Mouse (Mus musculus) adrenal gland, adult 8-10 months (tissue): ENCODE data around the gene Zfp870. TPM values are rescaled to one million over a fixed set of nuclear protein-coding genes. Genes with fewer than 3 reads are reported as not detected.

ENCODE experiments used
- DNase-seq: peaks from one replicate; pipeline ENCODE4 v3.0.0; 2022
- total RNA-seq, 4 experiments: library from RNA; stranded (reverse); gene quantifications; 2 replicates each; pipeline ENCODE4 v1.2.4; 2022

The Zfp870 gene
- total RNA-seq = 10 to 100 TPM in 3 of 4 experiments, 1 to 10 TPM in 1; 8.8 to 21.1 (median 12.5) TPM

DNA sequence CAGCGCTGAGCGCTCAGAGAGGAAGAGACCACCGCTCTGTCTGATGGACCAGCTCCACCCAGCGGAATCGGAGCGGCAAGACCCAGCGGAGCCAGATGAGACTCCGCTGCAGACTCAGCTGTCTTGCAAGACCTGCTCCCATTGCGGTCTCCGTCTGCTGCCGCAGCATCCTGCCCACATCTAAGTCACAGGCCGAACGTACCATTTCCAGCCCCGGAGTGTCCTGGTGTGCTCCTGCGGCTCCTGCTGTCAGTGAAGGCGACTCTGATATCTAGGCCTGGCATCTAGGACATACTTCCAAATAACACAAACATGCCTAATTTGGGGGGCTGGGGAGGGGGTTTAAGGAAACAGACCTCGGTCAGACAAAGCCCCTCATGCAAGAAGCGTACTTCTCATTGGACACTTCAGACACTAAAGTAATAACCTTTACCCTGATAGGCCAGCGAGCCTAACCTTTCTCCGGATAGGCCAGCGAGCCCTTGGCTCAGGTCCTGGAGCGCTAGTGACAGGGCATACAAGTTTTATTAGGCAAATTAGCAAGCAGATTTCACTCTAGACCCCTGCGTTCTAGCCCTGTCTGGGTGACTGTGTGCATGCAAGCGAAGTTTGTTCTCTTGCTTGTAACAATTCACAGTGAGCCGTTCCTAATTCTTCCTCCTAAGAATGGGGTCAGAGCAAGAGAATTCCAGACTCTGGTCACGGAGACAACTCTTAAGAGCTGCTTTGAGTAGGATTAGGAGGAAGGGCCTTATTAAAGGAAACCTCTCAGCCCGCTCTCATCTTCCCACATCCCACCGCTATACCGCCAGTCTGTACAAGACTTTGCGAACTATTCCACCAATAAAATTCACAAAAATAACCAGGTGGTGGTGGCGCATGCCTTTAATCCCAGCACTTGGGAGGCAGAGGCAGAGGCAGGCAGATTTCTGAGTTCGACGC, at the start of gene Zfp870:
Gene Zfp870 (minus strand): TSS at position 404 of the 942 bp plus-strand sequence.
- DNase-seq = peak; percentile 85

DNA sequence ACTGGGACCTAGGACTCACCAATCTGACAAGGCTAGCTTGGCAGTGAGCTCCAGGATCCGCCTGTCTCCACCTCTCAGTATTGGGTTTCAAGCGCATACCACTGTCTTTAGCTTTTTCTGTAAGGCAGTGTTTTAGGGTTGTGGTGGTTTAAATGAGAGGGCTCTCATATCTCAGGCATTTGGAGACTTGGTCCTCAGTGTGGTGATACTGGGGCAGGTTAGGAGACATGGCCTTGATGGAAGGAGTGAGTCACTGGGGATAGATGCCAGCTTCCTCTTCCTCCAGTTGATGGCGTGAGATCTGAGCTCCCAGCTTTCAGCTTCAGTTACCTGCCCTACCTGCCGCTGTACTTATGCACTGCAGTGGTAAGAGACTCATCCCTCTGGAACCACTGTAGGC, 48.4 kb upstream of the Zfp870 start:
- DNase-seq = no peak

DNA sequence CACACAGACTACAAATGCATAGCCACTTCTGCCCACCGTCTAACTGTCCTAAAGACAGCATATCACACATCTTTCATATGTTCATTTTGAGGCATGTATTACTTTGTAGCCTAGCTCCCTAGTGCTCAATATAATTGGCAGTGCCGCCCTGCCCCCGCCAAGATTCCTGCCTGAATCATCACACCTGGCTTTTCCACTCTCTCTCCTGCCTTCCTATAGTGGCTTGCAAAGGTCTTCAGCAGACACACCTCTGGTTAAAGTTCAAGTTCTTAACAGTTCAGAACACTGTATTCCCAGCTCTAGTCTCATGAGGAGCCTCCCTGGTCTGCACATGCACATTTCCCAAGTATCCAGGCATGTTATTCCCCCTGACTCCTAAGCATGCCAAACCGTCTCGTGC, 36.4 kb upstream of the Zfp870 start:
- no peak for DNase-seq

DNA sequence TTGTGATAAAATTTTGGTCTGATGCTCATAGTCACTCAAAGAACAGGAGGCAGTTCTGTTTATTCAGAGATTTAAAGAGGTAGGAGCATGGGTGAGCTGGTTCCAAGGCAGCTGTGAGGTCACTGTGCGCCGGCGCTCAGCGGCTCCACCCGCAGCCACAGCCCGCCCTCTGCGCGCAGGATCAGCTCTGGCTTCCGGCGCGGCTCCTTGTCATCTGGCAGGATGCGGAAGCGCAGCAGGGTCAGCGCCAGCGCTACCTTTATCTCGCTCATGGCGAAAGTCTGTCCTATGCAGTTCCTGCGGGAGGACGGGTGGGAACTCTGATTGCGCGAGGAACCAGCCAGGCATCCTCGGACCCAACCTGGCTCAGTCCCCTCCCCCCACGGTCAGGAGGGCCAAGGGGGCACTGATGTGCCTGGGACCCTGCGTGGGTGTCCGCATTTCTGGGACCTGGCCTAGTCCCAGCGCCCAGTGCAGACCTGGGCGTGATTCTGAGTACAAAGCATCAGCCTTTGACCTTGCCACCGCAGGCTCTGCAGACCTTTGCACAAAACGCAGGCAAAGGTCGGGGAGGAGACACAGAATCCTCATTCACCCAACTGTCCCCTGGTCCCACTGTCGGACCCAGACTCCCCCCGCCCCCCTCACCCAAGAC, 33.3 kb upstream of the Zfp870 start:
- peak; percentile 73 for DNase-seq

DNA sequence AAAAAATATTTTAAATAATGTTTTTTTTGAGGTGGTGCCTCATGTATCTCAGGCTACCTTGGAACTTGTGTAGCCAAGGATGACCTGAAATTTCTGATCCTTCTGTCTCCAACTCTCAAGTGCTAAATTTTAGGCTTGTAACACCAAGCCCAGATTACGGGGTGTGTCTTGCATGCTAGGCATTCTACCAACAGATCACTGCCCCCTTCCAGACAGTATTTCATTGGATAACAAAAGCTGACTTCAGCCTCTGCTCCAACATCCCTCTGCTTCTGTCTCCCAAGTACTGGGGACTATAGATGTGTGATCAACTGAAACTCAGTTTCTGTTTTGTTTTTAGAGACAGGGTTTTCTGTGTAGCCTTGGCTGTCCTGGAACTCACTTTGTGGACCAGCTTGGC, 32.2 kb upstream of the Zfp870 start:
- no peak for DNase-seq

DNA sequence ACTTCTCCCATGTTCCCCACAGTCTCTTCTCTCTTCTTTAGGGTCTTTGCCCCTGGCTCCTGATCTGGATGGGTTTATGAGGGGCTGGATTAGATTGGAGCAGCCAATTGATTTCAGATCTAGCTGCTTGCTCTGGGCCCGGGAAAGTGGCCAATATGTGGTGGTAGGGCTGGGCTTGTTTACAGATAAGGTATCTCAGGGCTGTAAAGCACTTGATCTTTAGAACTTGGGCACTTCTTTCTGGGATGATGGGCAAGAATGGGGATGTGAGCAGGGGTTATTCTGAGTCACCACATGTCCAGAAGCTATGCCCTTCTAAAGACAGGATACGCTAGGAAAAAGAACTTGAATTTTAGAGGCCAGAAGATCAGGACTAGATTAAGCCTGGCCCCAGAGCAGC, 27.7 kb upstream of the Zfp870 start:
- no peak for DNase-seq

DNA sequence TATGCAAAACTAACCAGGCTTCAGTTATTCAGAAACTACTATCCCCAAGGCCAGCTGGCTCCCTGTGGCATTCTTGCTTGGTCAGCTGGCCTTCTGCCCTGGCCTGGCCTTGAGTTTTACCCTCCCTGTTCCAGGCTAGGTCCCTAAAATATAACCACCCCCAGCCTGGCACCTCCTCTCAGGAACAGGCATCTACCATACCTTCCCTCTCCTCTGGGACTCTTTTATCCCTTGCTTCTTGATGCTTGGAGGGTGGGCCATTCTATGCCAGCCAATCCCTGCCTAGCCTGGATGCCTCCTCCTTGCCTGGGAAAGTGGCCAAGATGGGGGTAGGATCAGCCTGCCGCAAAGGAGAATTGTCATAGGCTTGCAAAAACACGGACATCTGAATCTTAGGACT, 25.7 kb upstream of the Zfp870 start, which contains the start of gene Cyp4f14:
Gene Cyp4f14 (minus strand): TSS at position 212 of the 400 bp plus-strand sequence.
- peak; percentile 76 for DNase-seq

DNA sequence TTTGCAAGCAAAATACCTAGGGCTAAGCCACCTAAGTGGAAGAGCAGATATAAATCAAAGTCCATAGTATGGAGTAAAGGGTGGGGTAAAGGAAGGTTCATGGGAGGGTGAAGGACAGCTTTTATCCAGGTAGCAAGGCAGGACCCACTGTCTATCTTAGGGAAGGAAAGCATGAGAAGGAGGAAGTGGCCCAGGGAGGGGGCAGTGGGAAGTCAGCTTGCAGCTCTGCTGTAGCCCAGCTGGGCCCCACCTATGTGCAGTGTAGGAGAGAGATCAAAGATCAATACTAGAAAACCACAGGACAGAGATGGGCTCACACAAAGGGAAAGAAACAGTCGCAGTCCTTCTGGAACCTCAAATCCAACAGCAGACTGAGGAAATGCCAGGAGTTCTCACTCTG, 24.6 kb upstream of the Zfp870 start:
- no peak for DNase-seq

DNA sequence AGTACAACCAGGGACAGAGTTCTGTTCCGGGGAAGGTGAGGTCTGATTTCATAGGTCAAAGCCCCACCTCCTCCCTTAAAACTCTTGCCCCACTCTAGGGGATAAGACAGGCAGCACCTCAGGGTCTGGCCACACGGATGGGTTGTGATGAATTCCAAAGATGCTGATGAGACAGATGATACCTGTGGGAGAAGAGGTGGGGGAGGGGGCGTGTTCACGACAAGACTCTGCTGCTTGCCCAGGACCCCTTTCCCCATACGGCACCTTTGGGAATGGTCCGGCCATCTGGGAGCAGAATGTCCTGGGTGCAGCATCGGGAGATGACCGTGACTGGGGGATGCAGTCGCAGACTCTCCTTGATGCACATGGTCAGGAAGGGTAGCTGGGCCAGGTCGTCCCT, 14.7 kb upstream of the Zfp870 start:
- no peak for DNase-seq

DNA sequence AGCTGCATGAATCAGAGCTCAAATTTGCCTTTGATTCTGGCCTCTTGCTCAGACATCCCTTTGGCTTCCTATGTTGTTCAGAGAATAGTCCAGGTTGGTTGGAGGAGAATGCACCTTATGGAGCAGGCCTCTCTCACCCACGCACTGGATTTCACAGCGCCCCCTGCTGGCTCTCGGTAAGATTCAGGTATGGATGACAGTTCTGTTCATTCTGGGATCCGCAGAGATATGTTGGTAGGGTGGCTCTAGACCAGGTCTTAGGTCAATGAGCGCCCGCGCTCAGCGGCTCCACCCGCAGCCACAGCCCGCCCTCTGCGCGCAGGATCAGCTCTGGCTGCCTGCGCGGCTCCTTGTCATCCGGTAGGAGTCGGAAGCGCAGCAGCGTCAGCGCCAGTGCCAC, 13.8 kb upstream of the Zfp870 start:
- no peak for DNase-seq

DNA sequence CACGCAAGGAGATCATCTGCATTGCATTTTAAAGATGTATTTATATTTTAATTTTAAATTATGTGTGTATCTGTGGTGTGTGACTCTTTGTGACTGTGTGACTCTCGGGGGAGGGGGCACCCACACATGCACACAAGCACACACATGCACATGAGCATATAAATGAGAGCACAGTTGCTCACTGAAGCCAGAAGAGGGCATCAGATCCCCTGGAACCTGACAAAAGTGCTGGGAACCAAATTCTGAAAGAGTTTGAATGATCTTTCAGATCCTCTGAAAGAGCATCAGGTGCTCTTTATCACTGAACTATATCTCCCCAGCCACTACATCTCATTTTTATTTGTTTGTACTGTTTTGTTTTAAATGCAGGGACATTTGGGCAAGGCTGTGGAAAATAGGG, 13.0 kb upstream of the Zfp870 start:
- no peak for DNase-seq

DNA sequence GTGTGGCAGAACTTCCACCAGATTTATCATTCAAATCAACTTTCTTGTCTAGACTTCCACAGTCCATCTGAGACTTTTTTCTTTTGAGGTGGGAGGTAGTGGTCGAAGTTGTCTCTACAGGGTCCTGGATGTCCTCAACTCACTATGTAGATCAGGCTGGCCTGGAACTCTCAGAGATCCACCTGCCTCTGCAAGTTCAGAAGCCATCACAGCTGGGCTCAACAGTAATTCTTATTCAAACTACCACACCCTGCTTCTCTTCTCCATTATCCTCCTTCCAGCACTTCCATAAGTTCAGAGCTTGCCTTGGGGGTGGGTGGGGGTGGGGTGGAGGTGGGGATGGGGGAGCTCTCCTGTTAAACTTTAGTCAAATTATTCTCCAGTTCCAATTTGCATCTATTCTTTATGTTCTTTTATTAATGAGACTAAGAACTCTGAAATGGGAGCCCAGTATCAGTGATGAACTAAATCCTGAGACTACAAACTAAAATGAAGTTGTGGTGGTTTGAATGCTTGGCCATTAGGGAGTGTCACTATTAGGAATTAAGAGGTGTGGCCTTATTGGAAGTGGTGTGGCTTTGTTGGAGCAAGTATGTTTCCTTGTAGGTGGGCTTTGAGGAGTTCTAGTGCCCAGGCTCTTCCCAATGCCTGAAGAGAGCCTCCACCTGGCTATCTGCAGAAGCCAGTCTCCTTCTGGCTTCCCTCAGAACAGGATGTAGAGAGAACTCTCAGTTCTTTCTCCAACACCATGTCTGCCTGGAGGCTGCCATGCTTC, 10.5 kb upstream of the Zfp870 start:
- DNase-seq = no peak

DNA sequence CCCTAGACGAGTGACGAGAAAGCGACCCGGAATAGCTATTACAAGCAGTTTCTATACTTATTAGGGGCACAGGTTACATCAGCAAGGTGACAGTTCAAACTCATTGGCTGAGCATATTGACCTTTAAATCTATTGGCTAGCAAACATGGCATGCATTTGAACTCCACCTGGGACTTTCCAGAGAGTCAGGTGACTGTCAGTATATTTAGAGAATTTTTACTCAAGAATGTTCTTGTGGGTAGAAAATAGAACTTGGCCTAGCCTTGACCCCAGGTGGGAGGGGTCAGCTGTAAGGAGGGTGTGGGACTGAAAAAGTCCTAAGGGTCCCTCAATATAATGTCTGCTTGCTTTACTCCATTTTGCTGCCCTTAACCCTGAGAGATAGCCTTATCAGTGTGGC, 4.0 kb upstream of the Zfp870 start:
- no peak for DNase-seq

DNA sequence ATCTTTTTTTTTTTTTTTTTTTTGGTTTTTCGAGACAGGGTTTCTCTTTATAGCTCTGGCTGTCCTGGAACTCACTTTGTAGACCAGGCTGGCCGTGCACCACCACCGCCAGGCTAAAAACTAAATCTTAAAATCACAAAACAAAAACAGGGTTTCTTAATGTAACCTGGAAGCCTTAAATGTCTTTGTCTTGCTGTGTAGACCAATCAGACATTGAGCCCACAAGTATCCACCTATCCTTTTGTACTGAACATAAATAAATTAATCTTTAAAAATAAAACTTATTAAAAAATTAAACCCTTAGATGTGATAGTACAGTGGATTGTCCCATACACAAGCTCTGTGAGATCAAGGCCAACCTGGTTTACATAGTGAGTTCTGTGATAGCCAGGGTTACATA, 2.5 kb upstream of the Zfp870 start:
- no peak for DNase-seq

DNA sequence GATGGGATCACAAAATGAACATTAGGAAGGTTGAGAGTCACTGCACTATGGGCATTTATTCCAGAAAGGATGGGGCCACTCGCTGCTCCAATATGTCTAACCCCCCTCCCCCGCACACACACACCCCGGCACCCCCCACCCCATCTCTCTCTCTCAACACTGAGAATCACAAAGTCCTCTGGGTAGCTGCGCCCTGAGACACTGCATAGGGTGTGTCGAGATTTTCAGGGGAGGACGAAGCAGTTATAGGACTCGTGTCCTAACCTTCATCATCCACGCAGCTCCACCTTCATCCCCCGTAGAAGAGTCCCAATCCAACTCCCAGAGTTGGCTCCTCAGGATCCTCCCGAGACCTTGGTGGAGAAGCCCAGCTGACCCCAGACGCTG, 597 bp downstream of the Zfp870 start:
- DNase-seq = no peak

DNA sequence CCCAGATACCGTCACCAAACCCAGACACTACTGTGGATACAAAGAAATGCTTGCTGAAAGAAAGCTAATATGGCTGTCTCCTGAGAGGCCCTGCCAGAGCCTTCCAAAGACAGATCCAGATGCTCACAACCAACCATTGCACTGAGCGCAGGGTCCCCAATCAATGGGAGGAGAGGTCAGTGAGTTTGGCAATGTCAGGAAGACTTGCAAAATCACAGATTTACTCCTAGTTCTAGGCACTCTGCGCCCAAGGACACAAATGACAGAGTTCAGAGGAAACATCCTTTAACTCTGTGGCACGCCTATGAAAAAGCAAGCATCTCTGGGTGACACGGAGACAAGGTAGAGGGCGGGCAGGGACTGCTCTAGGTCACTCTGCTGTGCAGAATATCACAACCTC, 1.8 kb downstream of the Zfp870 start:
- DNase-seq = no peak

DNA sequence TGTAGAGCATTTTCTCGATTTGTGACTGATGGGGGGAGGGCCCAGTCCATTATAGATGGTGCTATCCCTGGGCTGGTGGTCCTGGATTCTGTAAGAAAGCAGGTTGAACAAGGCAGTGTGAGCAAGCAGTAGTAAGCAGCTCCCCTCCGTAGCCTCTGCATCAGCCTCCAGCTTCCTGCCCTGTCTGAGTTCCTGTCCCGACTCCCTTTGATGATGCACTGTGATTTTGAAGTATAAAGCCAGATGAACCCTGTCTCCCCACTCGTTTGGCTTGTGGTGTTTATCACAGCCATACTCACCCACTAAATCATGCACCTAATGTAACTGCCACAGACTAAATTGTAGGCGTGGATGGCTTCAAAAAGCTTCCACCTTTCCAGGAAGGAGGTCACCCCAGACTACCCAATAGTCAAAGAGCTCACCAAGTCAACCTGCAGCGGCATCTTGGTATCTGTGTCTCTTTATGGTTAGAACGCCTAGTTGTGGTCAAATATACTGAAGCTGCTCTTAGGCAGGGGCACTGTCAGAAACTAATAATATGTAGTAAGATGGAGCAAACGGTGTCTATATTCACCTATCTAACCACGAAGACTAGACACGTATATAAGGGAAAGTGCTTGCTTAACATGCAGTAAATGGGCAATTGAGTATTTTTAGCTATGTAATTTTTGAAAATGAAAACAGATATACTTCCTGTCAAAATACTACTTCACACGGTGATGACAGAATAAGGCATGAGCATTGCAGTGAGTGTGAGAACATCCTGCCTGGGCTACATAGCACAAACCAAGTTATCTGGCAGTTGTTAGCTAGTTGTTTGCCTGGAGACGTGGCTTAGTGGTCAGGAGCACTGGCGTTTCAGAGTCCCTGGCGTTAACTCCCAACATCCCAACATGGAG, 10.9 kb downstream of the Zfp870 start:
- no peak for DNase-seq

DNA sequence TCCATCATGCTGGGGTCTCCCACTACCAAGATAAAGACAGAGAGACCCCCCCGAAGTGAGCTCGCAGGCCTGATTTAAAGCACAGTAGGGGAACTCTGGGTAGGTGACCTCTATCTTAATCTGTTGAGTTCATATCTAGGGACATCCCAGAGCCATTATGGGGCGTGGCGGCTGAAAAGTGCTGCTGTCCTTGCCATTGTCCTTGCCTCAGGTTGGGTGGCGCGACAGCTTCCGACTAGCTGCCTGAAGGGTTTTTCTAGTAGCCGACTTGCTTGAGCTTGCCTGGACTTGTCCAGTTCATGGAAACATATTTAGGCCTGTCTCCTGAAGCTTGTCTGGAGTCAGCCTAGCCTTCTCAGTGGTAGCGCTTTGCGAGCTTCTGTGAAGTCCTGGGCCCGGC, 12.7 kb downstream of the Zfp870 start:
- no peak for DNase-seq

DNA sequence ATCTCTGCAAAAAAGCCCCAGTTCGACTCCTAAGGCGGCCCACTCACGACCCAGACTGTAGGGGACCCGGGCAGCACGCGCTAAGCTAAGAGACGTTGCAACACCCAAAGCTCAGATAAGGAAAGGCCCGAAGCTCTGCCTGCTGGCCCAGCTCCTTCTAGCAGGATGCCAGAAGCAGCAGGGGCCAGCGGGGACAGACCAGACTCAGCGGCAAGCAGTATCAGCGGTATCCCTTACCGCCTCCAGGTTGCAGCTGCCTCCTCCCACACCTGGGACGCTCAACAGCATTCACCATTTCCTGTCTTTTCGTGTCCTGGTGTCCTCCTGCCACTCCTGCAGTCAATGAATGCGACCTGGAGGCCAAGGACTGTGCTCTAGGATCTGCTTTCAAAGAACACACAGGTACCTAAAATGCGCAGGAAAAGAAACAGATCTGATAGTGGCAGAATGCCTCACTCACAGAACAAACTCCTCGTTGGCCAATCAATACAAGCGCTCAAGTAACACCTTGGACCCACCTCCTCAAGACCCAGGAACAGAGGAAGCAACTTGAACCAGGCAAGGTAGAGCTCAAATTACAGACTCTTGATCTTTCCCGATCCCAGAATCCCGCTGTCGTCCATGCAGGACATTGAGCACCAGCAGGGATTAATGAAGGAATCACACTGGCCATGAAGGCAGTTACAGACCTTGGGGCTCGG, 13.8 kb downstream of the Zfp870 start:
- no peak for DNase-seq

DNA sequence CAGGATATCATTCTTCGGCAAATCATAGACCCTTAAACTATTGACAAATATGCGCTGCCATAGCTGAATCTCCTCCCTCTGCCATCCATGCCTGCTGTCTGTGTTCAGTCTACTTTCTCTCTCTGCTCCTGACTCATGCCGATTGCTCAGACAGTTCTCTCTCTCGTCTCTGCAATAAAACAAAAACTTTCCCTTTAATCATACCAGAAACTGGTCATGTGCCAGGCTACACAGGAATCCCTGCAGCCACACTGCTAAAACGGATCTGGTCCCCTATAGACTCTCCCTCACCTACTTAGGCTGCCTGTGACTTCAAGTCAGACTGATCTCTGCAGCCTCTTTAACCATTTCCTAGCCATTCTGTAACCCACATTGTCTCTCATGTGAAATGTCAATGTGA, 18.7 kb downstream of the Zfp870 start:
- no peak for DNase-seq

DNA sequence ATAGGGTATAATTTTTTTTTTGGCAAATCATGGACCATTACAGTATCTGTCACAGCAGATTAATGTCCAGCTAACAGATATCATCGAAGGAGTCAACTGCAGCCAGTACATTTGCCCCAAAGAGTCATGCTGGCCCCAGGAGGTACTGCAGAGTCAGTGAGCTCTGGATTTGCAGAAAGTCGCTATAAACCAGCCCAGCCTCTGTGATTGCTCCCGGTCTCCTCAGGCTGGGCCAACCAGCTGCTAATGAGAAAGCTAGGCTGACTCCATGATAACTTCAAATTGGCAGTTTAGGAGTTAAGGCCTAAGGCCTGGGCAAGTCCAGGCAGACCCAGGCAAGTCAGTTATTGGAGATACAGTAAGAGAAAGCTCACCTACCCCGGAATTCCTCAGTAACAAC, 19.4 kb downstream of the Zfp870 start:
- DNase-seq = no peak
